Mouse (Mus musculus): Measurements from ENCODE around the gene Arl8b.

DNA sequence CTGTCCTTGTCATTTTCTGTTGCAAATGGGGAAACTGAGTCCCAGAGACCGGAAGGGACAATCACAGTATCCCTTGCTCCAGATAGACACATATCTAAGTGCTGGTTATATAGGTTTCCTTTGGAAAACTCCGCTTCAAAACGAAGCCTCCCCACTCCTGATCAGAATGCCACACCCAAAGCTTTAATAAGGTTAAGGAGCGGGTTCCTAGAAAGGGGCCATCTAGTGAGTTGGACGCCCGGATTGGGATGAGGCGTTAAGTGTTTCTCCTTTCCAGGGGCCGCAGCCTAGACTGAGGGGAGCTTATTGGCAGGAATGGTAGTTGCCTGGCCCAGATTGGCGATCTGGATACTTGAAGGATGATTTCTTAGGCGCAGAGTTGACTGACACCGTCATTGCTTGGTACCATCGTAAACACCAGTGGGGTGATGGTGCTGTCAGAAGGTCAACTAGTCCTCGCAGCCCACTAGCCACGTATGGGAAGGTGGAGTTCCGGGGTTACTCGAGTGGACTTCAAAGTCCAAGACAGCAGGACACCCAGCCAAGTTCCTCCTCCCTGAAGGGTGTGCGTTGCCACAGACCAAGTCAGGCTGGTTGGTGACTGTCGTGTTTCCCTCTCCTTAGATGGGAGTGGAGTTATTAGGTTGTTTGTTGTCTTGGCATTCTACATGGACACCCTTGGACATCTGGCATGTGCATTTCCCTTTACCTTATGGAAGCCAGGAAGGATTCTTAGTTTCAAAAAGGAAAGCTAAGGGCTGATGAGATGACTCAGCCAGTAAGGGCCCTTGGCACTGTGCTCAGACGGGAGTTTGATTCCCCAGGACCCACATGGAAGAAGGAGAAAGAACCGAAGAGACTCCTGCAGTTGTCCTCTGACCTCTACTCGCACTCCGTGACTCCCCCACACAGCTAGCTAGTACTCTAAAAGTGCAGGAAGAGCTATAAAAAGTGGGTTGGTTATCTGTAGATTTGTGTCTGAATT is 46.8 kb downstream of the Arl8b start:
- TF ChIP-seq CTCF (IDR thresholded peaks at IDR 0.05; ENCODE audit: low read depth) (no peak), EP300 (IDR thresholded peaks at IDR 0.05; ENCODE audit: low read depth) (no peak)

All from liver, postnatal 0 days (tissue).